Mouse (Mus musculus): Measurements from ENCODE around the gene Parl.

DNA sequence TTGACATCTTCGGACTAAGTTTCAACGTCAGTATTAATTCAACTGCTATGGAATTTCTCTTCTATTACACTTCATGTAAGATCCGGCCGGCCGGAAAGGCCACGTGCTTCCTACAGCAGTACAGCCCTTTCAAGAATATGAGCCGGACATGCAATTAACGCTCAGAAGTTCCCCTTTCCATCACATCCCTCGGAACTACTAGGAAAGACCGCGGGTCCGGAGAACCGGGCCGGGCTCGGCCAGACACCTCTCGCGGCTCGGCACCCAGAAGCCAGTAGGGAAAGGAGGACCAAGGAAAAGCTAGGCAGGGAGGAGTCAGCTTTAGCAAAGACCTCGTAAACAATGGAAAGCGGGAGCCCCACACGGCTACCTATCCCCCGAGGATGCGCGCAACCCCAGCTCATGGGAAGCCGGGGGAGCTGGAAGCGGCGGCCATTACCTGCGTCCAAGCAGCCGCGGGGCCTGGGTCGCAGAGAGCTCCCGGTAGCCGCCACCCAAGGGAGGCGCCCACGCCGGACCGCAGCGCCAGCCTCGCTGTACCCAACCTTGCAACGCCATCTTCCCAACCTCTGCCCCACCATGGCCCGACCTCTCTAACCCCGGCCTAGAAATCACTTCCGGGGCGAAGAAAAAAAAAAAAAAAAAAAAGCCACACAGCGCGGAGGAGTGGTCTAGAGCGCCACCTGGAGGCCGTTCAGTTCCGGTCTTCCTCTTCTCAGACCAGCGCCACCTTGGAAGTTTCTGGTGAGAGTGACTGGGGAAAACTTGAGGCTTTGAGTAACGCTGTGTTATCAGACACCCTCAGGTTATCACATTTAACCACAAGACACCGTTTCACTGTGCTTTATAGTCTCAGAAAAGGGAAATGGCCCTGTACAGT lies at the start of gene Parl:
- TF ChIP-seq CTCF (IDR thresholded peaks at IDR 0.05; ENCODE audit: low read depth, low read length) = peak; percentile 87
- TF ChIP-seq POLR2A (IDR thresholded peaks at IDR 0.05; ENCODE audit: extremely low read depth, insufficient read depth, low read length) = 0 out of 2 replicates have a peak, but pooled peaks have one; percentile 28
